Mouse (Mus musculus): ENCODE data around the gene Btf3.

- TF ChIP-seq CTCF (IDR thresholded peaks at IDR 0.05; ENCODE audit: low read depth) (no peak), EP300 (IDR thresholded peaks at IDR 0.05; ENCODE audit: low read depth) (no peak)
These were observed 8.2 kb upstream of the Btf3 start for GRCm38 (mm10) chr13:98325034-98325433.
